8 mouse cellular contexts compared by ENCODE assay signal in genomic region chr4:122998537-122999262, GRCm38 (mm10). TPM values are rescaled to one million over a fixed set of nuclear protein-coding genes. Genes with fewer than 3 reads are reported as not detected.
DNase-seq lines count a peak whose midpoint lies in the region; ATAC-seq lines count a peak whose summit lies in the region.

No protein-coding gene starts in this region.

- H3K27me3 ChIP-seq in heart, embryonic 11.5 days (ENCODE audit: control insufficient read depth, insufficient read depth, low read length): peaks cover 49% of the 10 kb centered on the region
- peaks cover 61% of the 10 kb centered on the region for H3K27me3 ChIP-seq in heart, embryonic 12.5 days (replicated peaks)
- no peaks in the 10 kb centered on the region for H3K27me3 ChIP-seq in hindbrain, embryonic 13.5 days
- H3K27me3 ChIP-seq in midbrain, embryonic 14.5 days (ENCODE audit: control insufficient read depth, insufficient read depth, low read length): no peaks in the 10 kb centered on the region

- no peak overlapping the region for H3K4me3 ChIP-seq in heart, embryonic 11.5 days (ENCODE audit: low read depth, low read length)
- H3K4me3 ChIP-seq in heart, embryonic 12.5 days: no peak overlapping the region
- peak overlapping the region; percentile 87 for H3K4me3 ChIP-seq in hindbrain, embryonic 13.5 days
- peak overlapping the region; percentile 80 for H3K4me3 ChIP-seq in midbrain, embryonic 14.5 days (replicated peaks; ENCODE audit: low read depth, low read length)

- WGBS in heart, embryonic 11.5 days (ENCODE audit: insufficient replicate concordance): 13% methylated on average over 12 of the region's 12 CpGs
- WGBS in heart, embryonic 12.5 days: 15% methylated on average over 12 of the region's 12 CpGs
- 3% methylated on average over 12 of the region's 12 CpGs for WGBS in hindbrain, embryonic 13.5 days
- WGBS in midbrain, embryonic 14.5 days: 3% methylated on average over 12 of the region's 12 CpGs

- peak; percentile 85 for DNase-seq in ZHBTc4 (ENCODE audit: low read depth, low spot score)
- DNase-seq in midbrain, embryonic 14.5 days: peak; percentile 93
- DNase-seq in T-cell, adult 2 months (ENCODE audit: low spot score): no peak
- DNase-seq in heart, adult 18-20 months: no peak
- DNase-seq in frontal cortex, postnatal 25 days (ENCODE audit: low spot score in 2 of 2): no peak

- H3K4me2 ChIP-seq in heart, embryonic 11.5 days: peak overlapping the region; percentile 19
- no peak overlapping the region for H3K4me2 ChIP-seq in heart, embryonic 12.5 days
- H3K4me2 ChIP-seq in hindbrain, embryonic 13.5 days: peak overlapping the region; percentile 83
- H3K4me2 ChIP-seq in midbrain, embryonic 14.5 days (ENCODE audit: low read length): peak overlapping the region; percentile 85

- H3K4me1 ChIP-seq in heart, embryonic 11.5 days (ENCODE audit: control insufficient read depth, insufficient read depth, low read length): no peaks in the 10 kb centered on the region; the same call in 1 of the 2 replicates
- H3K4me1 ChIP-seq in heart, embryonic 12.5 days (replicated peaks): peaks cover 10% of the 10 kb centered on the region; the same call in 1 of the 2 replicates
- H3K4me1 ChIP-seq in hindbrain, embryonic 13.5 days (replicated peaks): peaks cover 65% of the 10 kb centered on the region
- H3K4me1 ChIP-seq in midbrain, embryonic 14.5 days (ENCODE audit: control insufficient read depth, insufficient read depth, low read length): peaks cover 31% of the 10 kb centered on the region

- ATAC-seq in heart, embryonic 11.5 days (replicated peaks; ENCODE audit: insufficient number of reproducible peaks, low FRiP score, low TSS enrichment): no peak
- no peak for ATAC-seq in heart, embryonic 12.5 days (ENCODE audit: insufficient number of reproducible peaks, low FRiP score)
- peak; percentile 59 for ATAC-seq in hindbrain, embryonic 13.5 days (ENCODE audit: low FRiP score)
- ATAC-seq in midbrain, embryonic 14.5 days (ENCODE audit: low FRiP score, low TSS enrichment): peak; percentile 79

- no peak overlapping the region for H3K9ac ChIP-seq in heart, embryonic 11.5 days (ENCODE audit: low read depth, low read length)
- H3K9ac ChIP-seq in heart, embryonic 12.5 days: no peak overlapping the region
- H3K9ac ChIP-seq in hindbrain, embryonic 13.5 days: peak overlapping the region; percentile 93
- H3K9ac ChIP-seq in midbrain, embryonic 14.5 days (replicated peaks; ENCODE audit: low read length): peak overlapping the region; percentile 94

- H3K9me3 ChIP-seq in heart, embryonic 11.5 days (replicated peaks; ENCODE audit: control insufficient read depth, low read length): no peaks in the 10 kb centered on the region
- H3K9me3 ChIP-seq in heart, embryonic 12.5 days (replicated peaks): no peaks in the 10 kb centered on the region
- no peaks in the 10 kb centered on the region for H3K9me3 ChIP-seq in hindbrain, embryonic 13.5 days
- no peaks in the 10 kb centered on the region for H3K9me3 ChIP-seq in midbrain, embryonic 14.5 days (ENCODE audit: control insufficient read depth, low read length)

- H3K36me3 ChIP-seq in heart, embryonic 11.5 days (ENCODE audit: control insufficient read depth, insufficient read depth, low read length): no peaks in the 10 kb centered on the region
- H3K36me3 ChIP-seq in heart, embryonic 12.5 days: no peaks in the 10 kb centered on the region
- peaks cover 25% of the 10 kb centered on the region for H3K36me3 ChIP-seq in hindbrain, embryonic 13.5 days
- H3K36me3 ChIP-seq in midbrain, embryonic 14.5 days (ENCODE audit: control insufficient read depth, insufficient read depth, low read length): peaks cover 39% of the 10 kb centered on the region

- no peak overlapping the region for H3K27ac ChIP-seq in heart, embryonic 11.5 days (ENCODE audit: low read depth, low read length)
- no peak overlapping the region for H3K27ac ChIP-seq in heart, embryonic 12.5 days (ENCODE audit: poor library complexity, severe bottlenecking)
- peak overlapping the region; percentile 94 for H3K27ac ChIP-seq in hindbrain, embryonic 13.5 days
- peak overlapping the region; percentile 93 for H3K27ac ChIP-seq in midbrain, embryonic 14.5 days (replicated peaks; ENCODE audit: low read depth, low read length)

RNA-seq across cellular contexts. Expression of gene Mycl, which starts 3.2 kb away (rescaled TPM):
- polyA plus RNA-seq in heart, embryonic 11.5 days (2014; fragmentation: Nextera tagmentation; extraction: Ambion mirVana): 1.8 and 2.1 TPM in 2 replicates
- 0.74 and 1.2 TPM in 2 replicates for polyA plus RNA-seq in heart, embryonic 12.5 days (2016; fragmentation: Nextera tagmentation; extraction: Ambion mirVana)
- polyA plus RNA-seq in hindbrain, embryonic 13.5 days (2015; fragmentation: Nextera tagmentation; extraction: Ambion mirVana): 75.9 and 77.3 TPM in 2 replicates
- polyA plus RNA-seq in midbrain, embryonic 14.5 days (2014; fragmentation: Nextera tagmentation; extraction: Ambion mirVana): 87.7 and 112 TPM in 2 replicates
- total RNA-seq in heart, adult 18-20 months (2021): under 1 TPM; 0.25 to 0.87 TPM

RNA-seq across cellular contexts. Expression of gene Trit1, which starts 17.7 kb away (rescaled TPM):
- polyA plus RNA-seq in heart, embryonic 11.5 days (2014; fragmentation: Nextera tagmentation; extraction: Ambion mirVana): 13.6 and 14.4 TPM in 2 replicates
- 13.4 and 14.3 TPM in 2 replicates for polyA plus RNA-seq in heart, embryonic 12.5 days (2016; fragmentation: Nextera tagmentation; extraction: Ambion mirVana)
- polyA plus RNA-seq in hindbrain, embryonic 13.5 days (2015; fragmentation: Nextera tagmentation; extraction: Ambion mirVana): 25.4 and 27.1 TPM in 2 replicates
- 27.0 and 29.1 TPM in 2 replicates for polyA plus RNA-seq in midbrain, embryonic 14.5 days (2014; fragmentation: Nextera tagmentation; extraction: Ambion mirVana)
- total RNA-seq in heart, adult 18-20 months (2021): 1 to 10 TPM; 4.9 to 5.5 TPM

RNA-seq across cellular contexts. Expression of gene Mfsd2a, which starts 37.7 kb away (rescaled TPM):
- 1.2 and 1.3 TPM in 2 replicates for polyA plus RNA-seq in heart, embryonic 11.5 days (2014; fragmentation: Nextera tagmentation; extraction: Ambion mirVana)
- polyA plus RNA-seq in heart, embryonic 12.5 days (2016; fragmentation: Nextera tagmentation; extraction: Ambion mirVana): 1.1 and 1.8 TPM in 2 replicates
- 29.6 and 36.7 TPM in 2 replicates for polyA plus RNA-seq in hindbrain, embryonic 13.5 days (2015; fragmentation: Nextera tagmentation; extraction: Ambion mirVana)
- 31.2 and 33.4 TPM in 2 replicates for polyA plus RNA-seq in midbrain, embryonic 14.5 days (2014; fragmentation: Nextera tagmentation; extraction: Ambion mirVana)
- total RNA-seq in heart, adult 18-20 months (2021): 1 to 10 TPM in 1 of 2 experiments, not detected in 1; 2.8 TPM

Comparison
In these comparisons a context has a peak if more than half of its experiments do, and no peak if none do; other contexts are left out.
1. ATAC-seq: peak in hindbrain, embryonic 13.5 days (single experiment) and midbrain, embryonic 14.5 days (single experiment); none in heart, embryonic 11.5 days (single experiment) and heart, embryonic 12.5 days (single experiment).
2. H3K27ac ChIP-seq: peak in hindbrain, embryonic 13.5 days (single experiment) and midbrain, embryonic 14.5 days (single experiment); none in heart, embryonic 11.5 days (single experiment) and heart, embryonic 12.5 days (single experiment).
3. H3K4me3 ChIP-seq: peak in hindbrain, embryonic 13.5 days (single experiment) and midbrain, embryonic 14.5 days (single experiment); none in heart, embryonic 11.5 days (single experiment) and heart, embryonic 12.5 days (single experiment).
4. H3K9ac ChIP-seq: peak in hindbrain, embryonic 13.5 days (single experiment) and midbrain, embryonic 14.5 days (single experiment); none in heart, embryonic 11.5 days (single experiment) and heart, embryonic 12.5 days (single experiment).
5. DNase-seq: peak in ZHBTc4 (single experiment) and midbrain, embryonic 14.5 days (single experiment); none in T-cell, adult 2 months (single experiment), heart, adult 18-20 months (0 of 2) and frontal cortex, postnatal 25 days (0 of 2).
6. RNA of gene Mycl, which starts 3.2 kb away (polyA plus RNA-seq): 87.7 to 112 TPM in midbrain, embryonic 14.5 days and 75.9 to 77.3 TPM in hindbrain, embryonic 13.5 days; 1.8 to 2.1 TPM in heart, embryonic 11.5 days and 0.74 to 1.2 TPM in heart, embryonic 12.5 days; every median in the first group is over 10 times any median in the second.
7. RNA of gene Mfsd2a, which starts 37.7 kb away (polyA plus RNA-seq): 29.6 to 36.7 TPM in hindbrain, embryonic 13.5 days and 31.2 to 33.4 TPM in midbrain, embryonic 14.5 days; 1.2 to 1.3 TPM in heart, embryonic 11.5 days and 1.1 to 1.8 TPM in heart, embryonic 12.5 days; every median in the first group is over 10 times any median in the second.